Mouse (Mus musculus) olfactory bulb, adult 2 months (tissue): Measurements from ENCODE around the gene Plekhm3.

ENCODE experiments used
- CTCF ChIP-seq: fragments of 200-500 bp; IDR thresholded peaks from 2 replicates; pipeline ENCODE4 v1.5.1; 2012; ENCODE audit warnings: low read depth, mild to moderate bottlenecking, low read length, moderate library complexity; ENCODE audit not compliant: insufficient read depth
- POLR2A ChIP-seq: fragments of 200-500 bp; IDR thresholded peaks from 2 replicates; pipeline ENCODE4 v1.6.1; 2012; ENCODE audit warnings: mild to moderate bottlenecking, low read depth, low read length, moderate library complexity; ENCODE audit not compliant: insufficient read depth

DNA sequence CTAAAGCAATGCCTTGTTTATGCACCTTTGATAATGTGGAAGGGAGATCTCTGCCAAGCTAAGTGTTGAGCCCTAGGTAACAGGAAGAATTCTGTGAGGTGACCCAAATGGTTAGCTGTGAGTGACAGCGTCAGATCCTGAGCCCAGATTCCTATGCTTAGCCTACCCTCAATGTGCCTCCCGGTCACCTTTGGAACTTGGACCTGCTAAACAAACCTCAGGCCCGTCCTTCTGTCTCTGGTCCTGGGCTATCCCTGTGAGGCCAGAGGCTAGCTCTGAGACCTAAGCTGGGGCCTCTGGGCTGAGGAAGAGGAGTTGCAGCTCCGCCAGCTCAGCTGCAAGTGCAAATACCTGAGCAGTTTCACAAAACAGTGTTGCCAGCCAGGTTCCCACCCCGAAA lies 202.0 kb downstream of the Plekhm3 start:
- TF ChIP-seq POLR2A: no peak
- no peak for TF ChIP-seq CTCF
